Mouse (Mus musculus) urinary bladder, adult 2 months (tissue): ENCODE measurements around the gene Psmb11. TPM values are rescaled to one million over a fixed set of nuclear protein-coding genes. Genes with fewer than 3 reads are reported as not detected.

Source experiments
- DNase-seq: peaks from one replicate; pipeline ENCODE4 v3.0.0; 2022; ENCODE audit warnings: low spot score
- polyA plus RNA-seq: library from polyadenylated mRNA; depleted of rRNA; stranded (reverse); fragments of >200 nt; gene quantifications from 2 replicates; pipeline ENCODE4 v1.2.3, GENCODE M21; 2012

Gene Psmb11
- polyA plus RNA-seq, 1 experiment, result not detected

DNA sequence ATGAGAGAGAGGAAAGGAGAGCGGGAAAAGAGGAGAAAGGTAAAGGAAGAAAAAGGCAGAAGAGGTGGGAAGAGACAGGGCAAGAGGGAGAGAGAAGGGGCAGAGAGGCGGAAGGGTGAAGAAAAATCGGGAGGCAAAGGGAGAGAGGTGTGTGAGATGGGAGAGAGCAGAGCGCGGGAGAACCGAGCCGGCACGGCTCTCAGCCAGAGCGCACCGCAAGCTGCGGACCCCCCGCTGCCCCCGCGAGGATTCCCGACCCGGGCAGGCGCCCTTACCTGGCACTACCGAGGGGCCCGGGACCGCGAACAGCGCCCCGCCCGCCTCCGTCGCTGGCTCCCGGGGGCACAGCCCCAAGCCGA is 19.7 kb downstream of the Psmb11 start, which contains the start of gene Gm17606:
TSS of gene Gm17606 (plus strand) at position 7 of the 359 bp plus-strand sequence.
- DNase-seq, result no peak

- DNase-seq, result peak; percentile 84
Measured at GRCm38 (mm10) chr14:54641305-54641969, 20.2 kb downstream of the Psmb11 start, which contains the start of gene Cdh24. Cdh24 (minus strand) TSS chr14:54641364.

- no peak for DNase-seq
Measured at GRCm38 (mm10) chr14:54642224-54642944, 21.2 kb downstream of the Psmb11 start.

DNA sequence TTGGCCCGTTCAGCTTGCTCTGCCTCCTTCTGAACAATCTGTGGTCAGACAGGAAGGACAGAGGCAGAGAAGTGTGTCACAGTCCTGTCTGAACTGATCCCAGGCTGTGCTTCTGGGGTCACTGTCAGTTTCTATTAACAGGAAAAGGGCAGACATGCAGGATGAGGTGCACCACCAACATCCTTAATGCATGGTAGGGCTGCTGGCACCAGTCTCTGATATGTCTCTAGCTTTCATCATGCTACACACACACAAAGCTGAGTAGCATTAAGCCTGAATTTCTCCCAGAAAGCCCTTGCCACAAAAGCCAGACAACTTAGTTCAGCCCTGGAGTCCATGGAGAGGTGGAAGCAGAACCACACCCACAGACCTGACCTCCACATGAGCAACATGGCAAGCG is 21.8 kb downstream of the Psmb11 start:
- no peak for DNase-seq

GRCm38 (mm10) chr14:54644294-54644693 is 23.1 kb downstream of the Psmb11 start:
- no peak for DNase-seq

DNA sequence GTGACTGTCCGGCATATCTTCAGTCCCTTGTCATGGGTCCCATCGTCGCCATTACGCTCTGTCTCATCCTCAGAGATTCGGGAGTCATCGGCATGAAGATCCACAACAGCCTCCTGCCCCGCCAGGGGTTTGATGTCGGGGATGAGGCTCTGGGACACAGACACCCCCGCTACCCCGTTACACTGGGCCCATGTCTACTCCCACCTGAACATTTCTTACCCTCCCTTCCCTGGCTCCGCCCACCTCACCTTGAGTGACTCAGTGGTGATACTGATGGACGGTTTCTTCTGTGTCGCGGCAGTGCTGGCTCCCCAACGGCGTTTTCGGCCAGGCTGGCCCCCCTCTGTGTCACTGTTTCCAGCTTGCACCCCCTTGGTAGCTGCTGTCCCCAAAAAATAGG is 25.2 kb downstream of the Psmb11 start:
- DNase-seq, result no peak

DNA sequence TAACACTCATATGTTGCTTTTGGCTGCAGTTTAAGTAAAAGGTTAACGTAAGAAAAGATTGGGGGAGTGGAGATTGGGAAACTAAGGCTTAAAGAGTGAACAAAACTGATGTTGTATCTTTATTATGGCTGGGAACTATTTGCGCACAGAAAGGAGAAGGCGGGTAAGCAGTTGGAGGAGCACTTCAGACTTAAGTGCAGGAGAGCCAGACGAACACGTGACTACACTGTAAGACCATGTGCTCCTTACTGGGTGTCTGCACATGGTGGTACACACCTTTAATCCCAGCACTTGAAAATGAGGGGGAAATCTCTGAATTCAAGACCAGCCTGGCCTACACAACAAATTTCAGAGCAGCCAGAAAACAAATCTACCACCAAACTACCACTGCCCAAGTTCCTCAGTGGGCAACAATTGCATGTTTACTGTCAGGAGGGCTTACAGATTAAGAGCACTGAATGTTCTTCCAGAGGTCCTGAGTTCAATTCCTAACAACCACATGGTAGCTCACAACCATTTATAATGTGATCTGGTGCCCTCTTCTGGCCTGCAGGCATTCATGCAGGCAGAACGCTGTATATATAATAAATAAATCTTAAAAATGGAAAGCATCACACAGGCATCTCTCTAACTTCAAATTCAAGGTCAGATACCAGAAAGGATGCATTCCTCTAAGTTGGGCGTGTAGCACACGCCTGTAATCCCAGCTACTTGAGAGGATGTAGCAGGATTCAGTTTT is 25.8 kb downstream of the Psmb11 start:
- DNase-seq, result no peak

- no peak for DNase-seq
Measured at GRCm38 (mm10) chr14:54647900-54648299, 26.7 kb downstream of the Psmb11 start.

DNA sequence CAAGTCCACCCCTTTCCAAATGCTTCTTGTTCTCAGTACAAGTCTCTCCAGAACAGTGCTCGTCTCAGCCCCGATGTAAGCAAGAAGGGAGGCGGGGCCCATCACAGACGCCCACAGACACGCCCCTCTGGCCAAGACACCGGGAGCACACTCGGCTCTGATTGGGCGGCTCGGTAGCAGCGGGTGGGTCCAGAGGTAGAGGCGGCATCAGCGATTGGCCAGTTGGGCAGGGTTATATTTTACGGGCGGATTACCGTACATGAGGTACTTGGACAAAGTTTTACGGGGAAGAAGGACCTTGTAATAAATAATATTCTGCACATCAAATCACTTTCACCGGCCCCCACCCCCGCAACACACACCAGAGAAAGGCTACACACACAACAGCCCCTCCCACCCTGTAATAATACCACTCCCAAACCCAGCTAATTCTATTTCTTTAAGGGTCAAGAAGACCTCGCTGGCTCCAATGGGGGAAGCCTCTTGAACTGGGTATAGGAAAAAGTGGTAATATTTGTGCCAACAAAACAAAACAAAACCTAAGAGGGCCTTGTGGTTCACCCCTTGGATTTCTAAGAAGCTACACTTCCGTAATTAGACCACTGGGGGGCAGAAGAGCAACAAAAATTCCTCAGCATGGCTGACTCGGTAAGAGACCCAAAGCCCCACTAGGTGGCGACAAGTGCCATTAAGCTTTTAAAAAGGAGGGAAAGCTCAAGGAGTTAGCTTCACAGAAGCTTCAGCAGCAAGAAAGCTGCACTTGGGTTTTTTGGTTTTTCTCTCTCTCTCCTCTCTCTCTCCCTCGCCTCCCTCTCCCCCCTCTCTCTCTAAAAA is 29.6 kb downstream of the Psmb11 start:
- DNase-seq, result no peak

GRCm38 (mm10) chr14:54651556-54651955 is 30.3 kb downstream of the Psmb11 start:
- no peak for DNase-seq

- DNase-seq, result no peak
Measured at GRCm38 (mm10) chr14:54652787-54653186, 31.6 kb downstream of the Psmb11 start.

- peak; percentile 55 for DNase-seq
Measured at GRCm38 (mm10) chr14:54653496-54653895, 32.3 kb downstream of the Psmb11 start.

GRCm38 (mm10) chr14:54660009-54660408 is 38.8 kb downstream of the Psmb11 start:
- no peak for DNase-seq

- DNase-seq, result no peak
Measured at GRCm38 (mm10) chr14:54664477-54665222, 43.4 kb downstream of the Psmb11 start.

DNA sequence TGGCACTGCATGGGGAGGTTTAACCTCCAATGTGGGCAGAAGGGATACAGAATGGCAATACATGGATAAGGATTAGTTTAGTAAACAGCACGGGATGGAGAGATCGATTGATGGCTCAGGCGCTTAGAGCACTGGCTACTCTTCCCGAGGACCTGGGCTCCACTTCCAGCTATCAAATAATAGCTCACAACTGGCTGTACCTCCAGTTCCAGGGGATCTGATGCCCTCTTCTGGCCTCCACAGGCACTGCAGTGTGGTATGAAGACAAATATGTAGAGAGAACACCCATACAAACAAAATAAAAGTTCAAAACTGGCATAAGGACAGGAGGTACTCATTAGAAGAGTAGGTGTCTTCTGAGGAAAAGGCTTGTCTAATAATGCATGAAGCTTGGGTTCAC is 48.1 kb downstream of the Psmb11 start:
- no peak for DNase-seq

- DNase-seq, result no peak
Measured at GRCm38 (mm10) chr14:54674317-54674716, 53.1 kb downstream of the Psmb11 start.

DNA sequence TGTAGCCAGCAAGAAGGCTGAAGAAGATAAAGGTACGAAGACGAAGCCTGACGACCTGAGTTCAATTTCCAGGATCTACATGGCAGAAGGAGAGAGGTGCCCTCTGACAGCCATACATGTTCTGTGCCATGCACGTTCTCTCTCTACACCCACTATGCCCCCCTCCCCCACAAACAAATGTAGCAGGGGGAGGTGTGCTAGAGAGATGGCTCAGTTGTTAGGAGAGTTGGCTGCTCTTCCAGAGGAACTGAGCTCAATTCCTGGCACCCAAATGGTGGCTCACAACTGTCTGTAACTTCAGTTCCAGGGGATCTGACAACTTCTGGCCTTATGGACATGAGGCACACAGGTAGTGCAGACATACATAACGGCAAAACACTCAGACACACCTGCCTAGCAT is 55.1 kb downstream of the Psmb11 start:
- DNase-seq, result no peak

GRCm38 (mm10) chr14:54678657-54679304 is 57.5 kb downstream of the Psmb11 start:
- DNase-seq, result no peak
